Mouse (Mus musculus) macrophage (primary cell): ENCODE data around the gene Runx3. TPM values are rescaled to one million over a fixed set of nuclear protein-coding genes. Genes with fewer than 3 reads are reported as not detected.

ENCODE experiments used
- H3K27ac ChIP-seq: fragments of 350-480 bp; formaldehyde crosslinking; 2 replicates; pipeline ENCODE4 v1.9.0; 2021
- H3K36me3 ChIP-seq: fragments of 350-480 bp; formaldehyde crosslinking; 2 replicates; pipeline ENCODE4 v1.9.0; 2021; ENCODE audit errors: inconsistent target
- H3K4me3 ChIP-seq: fragments of 350-480 bp; formaldehyde crosslinking; 2 replicates; pipeline ENCODE4 v1.9.0; 2021; ENCODE audit errors: inconsistent target
- H3K79me2 ChIP-seq: fragments of 350-480 bp; formaldehyde crosslinking; 2 replicates; pipeline ENCODE4 v1.9.0; 2021; ENCODE audit errors: inconsistent target
- WGBS: methylation state at CpG from one replicate; pipeline ENCODE4 v1.1.7; 2026; ENCODE audit warnings: inconsistent platforms; ENCODE audit not compliant: missing documents; 5-methylcytosine and 5-hydroxymethylcytosine counted together
- polyA plus RNA-seq: library from polyadenylated mRNA; stranded (reverse); fragments of 250-400 nt; gene quantifications from 3 replicates; pipeline ENCODE4 v1.2.4, GENCODE M21; 2018; ENCODE audit warnings: inconsistent platforms

The Runx3 gene
- polyA plus RNA-seq, 1 experiment from 2014 or later, result 1.3 TPM

DNA sequence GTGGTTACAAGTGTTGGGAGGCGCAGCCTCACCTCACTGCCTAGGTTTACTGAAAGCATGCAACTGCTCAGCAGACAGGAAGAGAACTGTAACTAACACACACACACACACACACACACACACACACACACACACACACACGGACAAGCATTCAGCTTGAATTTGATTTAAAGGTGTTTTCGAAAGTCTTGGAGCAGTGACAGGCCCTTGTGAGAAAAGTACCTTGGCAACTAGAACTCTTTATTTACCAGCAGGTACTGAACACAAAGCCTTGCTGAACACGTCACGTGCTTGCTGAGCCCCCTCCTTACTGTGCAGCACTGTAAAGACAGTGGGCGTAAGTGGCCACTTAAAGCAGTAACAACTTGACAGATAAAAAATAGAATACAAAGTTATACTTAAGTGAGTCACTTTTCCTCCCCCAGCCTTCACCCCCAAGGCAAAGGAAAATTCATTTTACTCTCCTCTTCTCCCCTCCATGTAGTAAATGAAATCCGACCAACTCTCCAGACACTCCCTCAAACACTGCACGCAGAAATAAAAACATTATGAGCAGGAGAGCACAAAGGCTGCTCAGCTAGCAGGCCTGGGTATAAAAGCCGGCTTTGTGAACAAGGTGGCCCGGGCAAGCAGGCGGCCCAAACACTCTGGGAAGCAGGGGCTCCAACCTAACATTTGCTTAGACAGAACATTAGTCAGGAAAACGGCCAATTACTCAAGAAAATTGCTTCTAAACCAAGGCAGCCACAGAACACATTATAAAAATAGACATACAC lies 101.4 kb downstream of the Runx3 start:
- Histone ChIP-seq H3K79me2 (peaks cover 82% of the 10 kb centered on the region), H3K4me3 (no peak overlapping the region), H3K36me3 (peaks cover 69% of the 10 kb centered on the region), H3K27ac (no peak overlapping the region)
- 98% methylated on average over 10 of the region's 12 CpGs for WGBS

DNA sequence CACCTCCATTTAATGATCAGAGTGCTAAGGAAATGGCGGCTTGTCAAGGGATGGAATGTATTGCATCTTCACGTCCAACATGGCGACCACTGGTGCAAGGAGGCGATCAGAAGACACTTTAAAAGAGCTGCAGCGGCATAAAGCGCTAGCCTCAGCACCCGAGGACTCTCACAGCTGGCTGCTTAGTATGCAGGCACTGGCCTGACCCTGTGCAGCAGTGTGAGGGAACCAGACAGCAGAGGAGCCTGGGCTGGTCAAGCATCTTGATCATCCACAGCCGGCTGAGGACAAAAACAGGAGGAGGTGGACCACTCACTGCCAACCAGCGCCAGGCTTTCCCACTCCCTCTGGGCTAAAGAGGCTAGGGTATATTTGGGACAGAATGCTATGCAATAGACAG lies 103.4 kb downstream of the Runx3 start:
- H3K4me3 ChIP-seq, result no peak overlapping the region
- no peak overlapping the region for H3K27ac ChIP-seq
- H3K36me3 ChIP-seq, result peaks cover 52% of the 10 kb centered on the region
- 95% methylated on average over 9 of the region's 9 CpGs for WGBS
- peaks cover 98% of the 10 kb centered on the region for H3K79me2 ChIP-seq

DNA sequence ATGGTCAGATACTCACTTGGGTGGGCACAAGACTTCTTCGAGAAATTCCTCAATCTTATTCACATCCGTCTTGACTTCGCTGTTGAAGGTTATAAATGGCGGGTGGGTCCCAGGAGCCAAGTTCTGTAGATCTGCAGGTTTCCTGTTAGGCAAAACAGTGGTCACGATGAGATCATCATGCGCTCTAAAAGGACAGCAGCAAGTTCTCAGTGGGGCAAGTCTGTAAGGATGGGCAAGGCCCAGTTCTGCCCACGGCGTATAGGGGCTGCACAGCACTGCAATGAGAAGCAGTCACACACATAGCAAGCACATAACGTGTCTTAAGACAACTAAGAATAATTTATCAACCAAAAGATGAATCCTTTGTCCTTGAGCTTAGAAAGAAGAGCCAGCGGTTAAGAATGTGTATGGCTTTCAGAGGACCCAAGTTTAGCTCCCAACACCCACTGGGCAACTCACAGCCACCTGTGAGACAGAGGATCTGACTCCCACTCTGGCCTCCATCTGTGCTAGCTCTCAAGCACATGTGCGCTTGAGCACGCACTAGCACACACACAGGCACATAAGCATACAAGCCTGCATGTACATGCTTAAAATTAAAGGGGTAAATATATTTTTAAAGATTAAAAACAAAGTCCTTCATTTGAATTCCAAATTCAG lies 105.7 kb downstream of the Runx3 start:
- 64% methylated on average over 12 of the region's 12 CpGs for WGBS
- peaks cover 100% of the 10 kb centered on the region for H3K79me2 ChIP-seq
- H3K4me3 ChIP-seq, result no peak overlapping the region
- peaks cover 38% of the 10 kb centered on the region for H3K36me3 ChIP-seq
- H3K27ac ChIP-seq, result peak overlapping the region; percentile 27; the same call in 1 of the 2 replicates

Other genes with a start within 250 kb of the Runx3 start
- gene Tmem50a, start 205.6 kb upstream of the Runx3 start, polyA plus RNA-seq, result 279 to 472 TPM (median 312 TPM) in 3 replicates
- gene Rsrp1, start 197.1 kb upstream of the Runx3 start, polyA plus RNA-seq, result 194 to 679 TPM (median 250 TPM) in 3 replicates
- 65.7 to 116 TPM (median 81.0 TPM) in 3 replicates for gene Syf2, start 189.8 kb upstream of the Runx3 start, polyA plus RNA-seq
- 149 to 188 TPM (median 173 TPM) in 3 replicates for gene Clic4, start 152.2 kb downstream of the Runx3 start, polyA plus RNA-seq
- gene Srrm1, start 232.7 kb downstream of the Runx3 start, polyA plus RNA-seq, result 79.8 to 270 TPM (median 92.9 TPM) in 3 replicates